Mouse (Mus musculus) lung, embryonic 16.5 days (tissue): Measurements from ENCODE around the gene Tmem86a. TPM values are rescaled to one million over a fixed set of nuclear protein-coding genes. Genes with fewer than 3 reads are reported as not detected.
A peak's percentile ranks its signal among the peaks of the same experiment; 100 is the strongest.

Source experiments
- ATAC-seq: fragments of 200-750 bp; cut with Nextera tagmentation; 2 replicates; pipeline ENCODE4 v1.8.0; 2017; ENCODE audit warnings: low read depth, mild to moderate bottlenecking, moderate library complexity
- H3K27ac ChIP-seq: fragments of 300-500 bp; sonication (generic); 2 replicates; pipeline ENCODE4 v1.5.1; 2014; ENCODE audit warnings: mild to moderate bottlenecking, control low read depth, low read length
- H3K27me3 ChIP-seq: fragments of 300-500 bp; sonication (generic); 2 replicates; pipeline ENCODE4 v1.6.1; 2014; ENCODE audit warnings: low read depth, low read length, mixed read lengths; ENCODE audit not compliant: control insufficient read depth, insufficient read depth
- H3K36me3 ChIP-seq: fragments of 300-500 bp; sonication (generic); 2 replicates; pipeline ENCODE4 v1.6.1; 2014; ENCODE audit warnings: low read length; ENCODE audit not compliant: control insufficient read depth, insufficient read depth
- H3K4me1 ChIP-seq: fragments of 300-500 bp; sonication (generic); replicated peaks from 2 replicates; pipeline ENCODE4 v1.6.1; 2014; ENCODE audit warnings: low read length, mixed read lengths; ENCODE audit not compliant: control insufficient read depth, insufficient read depth
- H3K4me2 ChIP-seq: fragments of 300-500 bp; sonication (generic); 2 replicates; pipeline ENCODE4 v1.6.1; 2014; ENCODE audit warnings: low read depth, low read length, control low read depth
- H3K4me3 ChIP-seq: fragments of 300-500 bp; sonication (generic); 2 replicates; pipeline ENCODE4 v1.5.1; 2014; ENCODE audit warnings: mild to moderate bottlenecking, low read length, control low read depth
- H3K9ac ChIP-seq: fragments of 300-500 bp; sonication (generic); 2 replicates; pipeline ENCODE4 v1.6.1; 2014; ENCODE audit warnings: low read length, control low read depth
- H3K9me3 ChIP-seq: fragments of 300-500 bp; sonication (generic); 2 replicates; pipeline ENCODE4 v1.6.1; 2016; ENCODE audit warnings: low read length; ENCODE audit not compliant: control insufficient read depth
- WGBS: fragments of 180-500 bp; shearing (Covaris S2); extraction: QIAGEN DNeasy Blood & Tissue Kit; methylation state at CpG from one replicate; pipeline ENCODE4 v1.1.7; 2014; 5-methylcytosine and 5-hydroxymethylcytosine counted together
- polyA plus RNA-seq: library from polyadenylated mRNA; unstranded; fragments of >200 nt; fragmentation: Nextera tagmentation; extraction: Ambion mirVana; gene quantifications from 2 replicates; pipeline ENCODE4 v1.2.1, GENCODE M21; 2015

Gene Tmem86a
- polyA plus RNA-seq, 1 experiment from 2014 or later: 41.7 TPM

GRCm38 (mm10) chr7:47042121-47042520 lies 8.3 kb upstream of the Tmem86a start:
- H3K9me3 ChIP-seq: no peaks in the 10 kb centered on the region
- peak overlapping the region; percentile 73 for H3K27ac ChIP-seq
- no peaks in the 10 kb centered on the region for H3K36me3 ChIP-seq
- H3K27me3 ChIP-seq: no peaks in the 10 kb centered on the region
- peaks cover 10% of the 10 kb centered on the region; the same call in 1 of the 2 replicates for H3K4me1 ChIP-seq
- 76% methylated on average over 4 of the region's 4 CpGs for WGBS
- H3K4me3 ChIP-seq: no peak overlapping the region
- ATAC-seq: no peak
- H3K9ac ChIP-seq: no peak overlapping the region
- no peak overlapping the region for H3K4me2 ChIP-seq

GRCm38 (mm10) chr7:47042823-47043490 lies 7.4 kb upstream of the Tmem86a start:
- Histone ChIP-seq H3K4me3 (no peak overlapping the region), H3K27me3 (no peaks in the 10 kb centered on the region), H3K4me1 (peaks cover 10% of the 10 kb centered on the region; the same call in 1 of the 2 replicates), H3K9me3 (no peaks in the 10 kb centered on the region), H3K4me2 (no peak overlapping the region), H3K9ac (no peak overlapping the region), H3K36me3 (no peaks in the 10 kb centered on the region), H3K27ac (peak overlapping the region; percentile 73)
- 29% methylated on average over 6 of the region's 6 CpGs for WGBS
- ATAC-seq: peak; percentile 93

GRCm38 (mm10) chr7:47050766-47051165 lies 365 bp downstream of the Tmem86a start:
- no peaks in the 10 kb centered on the region for H3K27me3 ChIP-seq
- peak overlapping the region; percentile 88 for H3K4me3 ChIP-seq
- peak overlapping the region; percentile 98 for H3K27ac ChIP-seq
- peak overlapping the region; percentile 89 for H3K4me2 ChIP-seq
- peaks cover 22% of the 10 kb centered on the region for H3K4me1 ChIP-seq
- H3K9me3 ChIP-seq: no peaks in the 10 kb centered on the region
- peak overlapping the region; percentile 89 for H3K9ac ChIP-seq
- peak; percentile 43; the same call in 1 of the 2 replicates for ATAC-seq
- under 1% methylated on average over 34 of the region's 34 CpGs for WGBS
- H3K36me3 ChIP-seq: no peaks in the 10 kb centered on the region

DNA sequence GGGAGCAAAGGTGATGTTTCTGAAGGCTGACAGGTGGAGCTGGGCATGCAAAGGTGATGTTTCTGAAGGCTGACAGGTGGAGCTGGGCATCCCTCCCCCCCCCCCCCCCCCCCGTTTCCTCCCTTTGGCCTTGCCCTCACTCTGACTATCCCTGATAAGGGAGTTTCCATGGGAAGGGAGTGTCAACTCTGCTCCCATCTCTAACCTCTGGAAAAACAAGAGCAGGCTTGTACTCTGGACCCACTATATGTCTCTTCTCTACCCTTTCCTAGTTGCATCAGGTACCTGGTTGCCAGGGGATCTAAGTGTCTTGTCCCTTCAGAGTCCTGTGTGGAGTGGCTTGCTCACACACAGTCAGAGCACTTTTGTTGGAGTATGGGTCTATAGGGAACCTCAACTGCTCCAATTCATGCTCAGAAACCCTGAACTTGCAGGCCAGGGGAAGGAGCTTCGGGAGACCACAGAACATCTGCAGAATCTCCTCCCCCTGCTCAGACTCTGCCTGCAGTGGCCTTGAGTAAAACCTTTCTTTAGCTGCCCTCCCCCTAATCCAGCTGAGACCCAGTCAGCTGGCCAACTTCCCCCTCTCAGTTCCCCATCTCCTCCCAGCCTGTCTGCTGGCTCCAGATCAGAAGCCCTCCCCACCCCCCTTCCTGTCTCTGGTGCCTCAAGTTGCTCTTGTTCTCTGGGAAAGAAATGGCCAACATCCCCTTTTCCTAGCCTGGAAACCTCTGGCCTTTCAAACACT lies 1.2 kb downstream of the Tmem86a start:
- H3K27me3 ChIP-seq: no peaks in the 10 kb centered on the region
- H3K9me3 ChIP-seq: no peaks in the 10 kb centered on the region
- H3K4me2 ChIP-seq: peak overlapping the region; percentile 89
- 11% methylated on average over 1 of the region's 2 CpGs for WGBS
- H3K9ac ChIP-seq: peak overlapping the region; percentile 89
- peak overlapping the region; percentile 98 for H3K27ac ChIP-seq
- no peaks in the 10 kb centered on the region for H3K36me3 ChIP-seq
- H3K4me3 ChIP-seq: peak overlapping the region; percentile 88
- peak; percentile 70 for ATAC-seq
- H3K4me1 ChIP-seq: peaks cover 22% of the 10 kb centered on the region

GRCm38 (mm10) chr7:47052276-47052675 lies 1.9 kb downstream of the Tmem86a start:
- peak overlapping the region; percentile 18 for H3K4me3 ChIP-seq
- no peaks in the 10 kb centered on the region for H3K36me3 ChIP-seq
- H3K9ac ChIP-seq: peak overlapping the region; percentile 59
- no peaks in the 10 kb centered on the region for H3K27me3 ChIP-seq
- 18% methylated on average over 3 of the region's 3 CpGs for WGBS
- H3K9me3 ChIP-seq: no peaks in the 10 kb centered on the region
- peaks cover 22% of the 10 kb centered on the region for H3K4me1 ChIP-seq
- H3K4me2 ChIP-seq: peak overlapping the region; percentile 89
- ATAC-seq: peak; percentile 26
- H3K27ac ChIP-seq: peak overlapping the region; percentile 98

GRCm38 (mm10) chr7:47053287-47053686 lies 2.9 kb downstream of the Tmem86a start:
- Histone ChIP-seq H3K4me3 (no peak overlapping the region), H3K4me2 (no peak overlapping the region), H3K4me1 (peaks cover 22% of the 10 kb centered on the region), H3K9me3 (no peaks in the 10 kb centered on the region), H3K27me3 (no peaks in the 10 kb centered on the region), H3K27ac (no peak overlapping the region), H3K9ac (no peak overlapping the region), H3K36me3 (no peaks in the 10 kb centered on the region)
- no peak for ATAC-seq
- WGBS: 80% methylated on average over 15 of the region's 15 CpGs

GRCm38 (mm10) chr7:47054666-47055065 lies 4.3 kb downstream of the Tmem86a start:
- no peak overlapping the region for H3K27ac ChIP-seq
- H3K4me2 ChIP-seq: no peak overlapping the region
- no peak overlapping the region for H3K4me3 ChIP-seq
- no peak for ATAC-seq
- 68% methylated on average over 2 of the region's 2 CpGs for WGBS
- H3K4me1 ChIP-seq: peaks cover 22% of the 10 kb centered on the region
- no peaks in the 10 kb centered on the region for H3K27me3 ChIP-seq
- no peaks in the 10 kb centered on the region for H3K36me3 ChIP-seq
- H3K9ac ChIP-seq: no peak overlapping the region
- no peaks in the 10 kb centered on the region for H3K9me3 ChIP-seq

- Histone ChIP-seq H3K27ac (no peak overlapping the region), H3K4me1 (peaks cover 18% of the 10 kb centered on the region), H3K9me3 (no peaks in the 10 kb centered on the region), H3K4me3 (no peak overlapping the region), H3K27me3 (no peaks in the 10 kb centered on the region), H3K36me3 (no peaks in the 10 kb centered on the region), H3K9ac (no peak overlapping the region), H3K4me2 (no peak overlapping the region)
- 68% methylated on average over 9 of the region's 9 CpGs for WGBS
- no peak for ATAC-seq
Observed at GRCm38 (mm10) chr7:47055744-47056143, 5.3 kb downstream of the Tmem86a start.

- H3K4me2 ChIP-seq: no peak overlapping the region
- H3K9ac ChIP-seq: no peak overlapping the region
- 77% methylated on average over 4 of the region's 4 CpGs for WGBS
- H3K27ac ChIP-seq: no peak overlapping the region
- H3K9me3 ChIP-seq: no peaks in the 10 kb centered on the region
- H3K27me3 ChIP-seq: no peaks in the 10 kb centered on the region
- no peak overlapping the region for H3K4me3 ChIP-seq
- H3K4me1 ChIP-seq: peaks cover 15% of the 10 kb centered on the region
- no peak for ATAC-seq
- H3K36me3 ChIP-seq: no peaks in the 10 kb centered on the region
Observed at GRCm38 (mm10) chr7:47056273-47056672, 5.9 kb downstream of the Tmem86a start.
